Mouse (Mus musculus): Measurements from ENCODE around the gene Aktip.

- TF ChIP-seq CTCF (IDR thresholded peaks at IDR 0.05; ENCODE audit: low read depth) (no peak), EP300 (IDR thresholded peaks at IDR 0.05; ENCODE audit: low read depth) (no peak)
Observed at GRCm38 (mm10) chr8:91089601-91090000, 110.2 kb downstream of the Aktip start.
